Mouse (Mus musculus): Measurements from ENCODE around the gene Ndufb3. TPM values are rescaled to one million over a fixed set of nuclear protein-coding genes. Genes with fewer than 3 reads are reported as not detected.

Ndufb3 gene
- polyA plus RNA-seq (2015; fragmentation: Nextera tagmentation; extraction: Ambion mirVana): 276 and 304 TPM in 2 replicates

GRCm38 (mm10) chr1:58586171-58586997 is at the start of gene Ndufb3, which contains the start of gene Fam126b:
Gene Ndufb3, plus strand, starts transcription at chr1:58586384.
Gene Fam126b, minus strand, starts transcription at chr1:58586323.

Other genes with a start within 250 kb of the Ndufb3 start
- 129 and 156 TPM in 2 replicates for gene Bzw1, start 193.5 kb upstream of the Ndufb3 start, polyA plus RNA-seq (2015; fragmentation: Nextera tagmentation; extraction: Ambion mirVana)
- 81.9 and 85.7 TPM in 2 replicates for gene Clk1, start 162.3 kb upstream of the Ndufb3 start, polyA plus RNA-seq (2015; fragmentation: Nextera tagmentation; extraction: Ambion mirVana)
- 13.8 and 14.2 TPM in 2 replicates for gene Nif3l1, start 141.2 kb upstream of the Ndufb3 start, polyA plus RNA-seq (2015; fragmentation: Nextera tagmentation; extraction: Ambion mirVana)
- gene Ppil3, start 140.9 kb upstream of the Ndufb3 start, polyA plus RNA-seq (2015; fragmentation: Nextera tagmentation; extraction: Ambion mirVana): 23.3 and 23.9 TPM in 2 replicates
- 14.3 and 14.5 TPM in 2 replicates for gene Orc2, start 81.3 kb upstream of the Ndufb3 start, polyA plus RNA-seq (2015; fragmentation: Nextera tagmentation; extraction: Ambion mirVana)
- 2.6 and 3.9 TPM in 2 replicates for gene Fam126b, start 61 bp upstream of the Ndufb3 start, polyA plus RNA-seq (2015; fragmentation: Nextera tagmentation; extraction: Ambion mirVana)
- 0.40 TPM in 1 of 2 replicates, not detected in the other for gene Als2cr12, start 109.6 kb downstream of the Ndufb3 start, polyA plus RNA-seq (2015; fragmentation: Nextera tagmentation; extraction: Ambion mirVana)
- 29.1 and 37.5 TPM in 2 replicates for gene Cflar, start 125.1 kb downstream of the Ndufb3 start, polyA plus RNA-seq (2015; fragmentation: Nextera tagmentation; extraction: Ambion mirVana)
- 13.1 and 16.5 TPM in 2 replicates for gene Casp8, start 209.0 kb downstream of the Ndufb3 start, polyA plus RNA-seq (2015; fragmentation: Nextera tagmentation; extraction: Ambion mirVana)